Mouse (Mus musculus) kidney, postnatal 0 days (tissue): Measurements from ENCODE around the gene Scg3. TPM values are rescaled to one million over a fixed set of nuclear protein-coding genes. Genes with fewer than 3 reads are reported as not detected.
A peak's percentile ranks its signal among the peaks of the same experiment; 100 is the strongest.
"Not testable (repeated sequence)": the region's sequence is repeated elsewhere in the genome, so short reads cannot be mapped to it uniquely, and the experiment has no call there.

Experiments used
- ATAC-seq: fragments of 200-750 bp; cut with Nextera tagmentation; replicated peaks from 2 replicates; pipeline ENCODE4 v1.8.0; 2017; ENCODE audit warnings: low read depth, moderate number of reproducible peaks, moderate TSS enrichment, moderate library complexity; ENCODE audit not compliant: low FRiP score
- DNase-seq: peaks from one replicate; pipeline ENCODE4 v3.0.0-alpha.2; 2016; ENCODE audit warnings: low spot score
- H3K27ac ChIP-seq: fragments of 300-500 bp; sonication (generic); 2 replicates; pipeline ENCODE4 v1.5.1; 2014; ENCODE audit warnings: mild to moderate bottlenecking
- H3K27me3 ChIP-seq: fragments of 300-500 bp; sonication (generic); 2 replicates; pipeline ENCODE4 v1.6.1; 2014; ENCODE audit warnings: low read length, mixed read lengths; ENCODE audit not compliant: insufficient read depth
- H3K36me3 ChIP-seq: fragments of 300-500 bp; sonication (generic); 2 replicates; pipeline ENCODE4 v1.6.1; 2014; ENCODE audit warnings: low read length, mixed read lengths; ENCODE audit not compliant: insufficient read depth
- H3K4me1 ChIP-seq: fragments of 300-500 bp; sonication (generic); replicated peaks from 2 replicates; pipeline ENCODE4 v1.6.1; 2014; ENCODE audit warnings: antibody characterized with exemption, low read length, mixed read lengths; ENCODE audit not compliant: insufficient read depth
- H3K4me2 ChIP-seq: fragments of 300-500 bp; sonication (generic); 2 replicates; pipeline ENCODE4 v1.6.1; 2014; ENCODE audit warnings: mild to moderate bottlenecking, low read length, moderate library complexity, mixed read lengths
- H3K4me3 ChIP-seq: fragments of 300-500 bp; sonication (generic); replicated peaks from 2 replicates; pipeline ENCODE4 v1.5.1; 2014; ENCODE audit warnings: low read depth, low read length
- H3K9ac ChIP-seq: fragments of 300-500 bp; sonication (generic); 2 replicates; pipeline ENCODE4 v1.6.1; 2014; ENCODE audit warnings: low read depth, low read length
- H3K9me3 ChIP-seq: fragments of 300-500 bp; sonication (generic); replicated peaks from 2 replicates; pipeline ENCODE4 v1.6.1; 2016; ENCODE audit warnings: low read length, inconsistent platforms, mixed read lengths
- CTCF ChIP-seq: IDR thresholded peaks from 2 replicates; pipeline ENCODE4 v1.5.1; 2016; ENCODE audit warnings: antibody characterized with exemption, low read depth, mild to moderate bottlenecking, moderate library complexity
- WGBS: fragments of 180-500 bp; shearing (Covaris S2); extraction: QIAGEN DNeasy Blood & Tissue Kit; methylation state at CpG from one replicate; pipeline ENCODE4 v1.1.7; 2014; 5-methylcytosine and 5-hydroxymethylcytosine counted together
- polyA plus RNA-seq: library from polyadenylated mRNA; unstranded; fragments of >200 nt; fragmentation: Nextera tagmentation; extraction: Ambion mirVana; gene quantifications from 2 replicates; pipeline ENCODE4 v1.2.1, GENCODE M21; 2015

Scg3 gene
- polyA plus RNA-seq, 1 experiment from 2014 or later = 0.18 TPM

- Histone ChIP-seq H3K9ac (no peak overlapping the region), H3K9me3 (no peaks in the 10 kb centered on the region), H3K27ac (no peak overlapping the region), H3K27me3 (no peaks in the 10 kb centered on the region), H3K36me3 (no peaks in the 10 kb centered on the region), H3K4me1 (no peaks in the 10 kb centered on the region), H3K4me2 (no peak overlapping the region), H3K4me3 (no peak overlapping the region)
- no peak for DNase-seq
- ATAC-seq = no peak
- WGBS = 79% methylated on average over 4 of the region's 4 CpGs
- TF ChIP-seq CTCF = no peak
Measured at GRCm38 (mm10) chr9:75679629-75680028, 4.2 kb downstream of the Scg3 start.

DNA sequence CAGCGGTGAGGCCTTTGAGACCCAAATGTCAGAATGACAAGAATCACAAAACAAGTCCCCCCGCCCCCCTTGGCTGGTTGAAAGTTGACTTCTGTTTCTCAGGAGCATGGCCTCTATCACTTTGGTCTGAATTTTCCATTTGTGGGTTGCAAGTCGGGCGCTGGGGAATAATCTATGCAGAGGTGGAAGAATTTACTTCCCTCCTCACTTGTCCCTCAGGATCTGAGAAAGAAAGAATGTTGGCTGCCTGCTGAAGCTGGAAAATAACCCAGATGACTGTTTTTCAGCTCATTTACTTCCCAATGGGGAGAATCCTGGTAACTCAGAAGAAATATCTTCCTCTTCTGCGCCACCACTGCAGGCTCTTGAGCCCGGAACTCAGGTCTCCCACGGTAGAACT lies 5.5 kb downstream of the Scg3 start:
- no peak for TF ChIP-seq CTCF
- no peak overlapping the region for H3K4me3 ChIP-seq
- no peaks in the 10 kb centered on the region for H3K36me3 ChIP-seq
- ATAC-seq (no peak), DNase-seq (no peak)
- no peak overlapping the region for H3K9ac ChIP-seq
- H3K27me3 ChIP-seq = no peaks in the 10 kb centered on the region
- no peak overlapping the region for H3K27ac ChIP-seq
- no peak overlapping the region for H3K4me2 ChIP-seq
- WGBS = 84% methylated on average over 7 of the region's 7 CpGs
- no peaks in the 10 kb centered on the region for H3K9me3 ChIP-seq
- no peaks in the 10 kb centered on the region for H3K4me1 ChIP-seq

DNA sequence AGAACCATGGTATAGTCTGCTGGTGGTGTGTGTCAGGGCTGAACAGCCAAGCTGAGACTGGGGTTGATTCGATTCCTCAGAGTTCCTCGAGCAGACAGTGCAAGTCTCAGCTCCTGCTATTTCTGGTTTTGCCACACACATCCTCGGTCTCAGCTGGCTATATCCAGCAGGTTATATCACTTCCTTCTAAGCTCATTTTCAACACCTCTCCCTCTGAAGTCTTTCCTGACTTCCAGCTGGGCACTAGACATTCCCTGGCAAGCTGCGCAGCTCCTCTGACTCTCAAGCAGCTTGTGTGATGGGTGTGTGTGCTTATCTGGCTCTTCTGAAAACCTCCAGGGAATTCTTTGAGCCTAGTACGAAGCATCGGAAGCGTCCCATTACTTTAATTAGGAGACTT lies 7.6 kb downstream of the Scg3 start:
- DNase-seq (no peak), ATAC-seq (no peak)
- Histone ChIP-seq H3K4me2 (no peak overlapping the region), H3K36me3 (no peaks in the 10 kb centered on the region), H3K9me3 (no peaks in the 10 kb centered on the region), H3K4me3 (no peak overlapping the region), H3K27me3 (no peaks in the 10 kb centered on the region), H3K9ac (no peak overlapping the region), H3K4me1 (no peaks in the 10 kb centered on the region), H3K27ac (no peak overlapping the region)
- TF ChIP-seq CTCF = no peak
- 77% methylated on average over 7 of the region's 7 CpGs for WGBS

GRCm38 (mm10) chr9:75672769-75673168 lies 11.1 kb downstream of the Scg3 start:
- 85% methylated on average over 6 of the region's 6 CpGs for WGBS
- Histone ChIP-seq H3K4me1 (no peaks in the 10 kb centered on the region), H3K27me3 (no peaks in the 10 kb centered on the region), H3K4me3 (no peak overlapping the region), H3K27ac (no peak overlapping the region), H3K36me3 (no peaks in the 10 kb centered on the region), H3K9ac (no peak overlapping the region), H3K4me2 (no peak overlapping the region), H3K9me3 (no peaks in the 10 kb centered on the region)
- ATAC-seq (no peak), DNase-seq (no peak)
- TF ChIP-seq CTCF = no peak

- Histone ChIP-seq H3K27me3 (no peaks in the 10 kb centered on the region), H3K9ac (no peak overlapping the region), H3K4me1 (no peaks in the 10 kb centered on the region), H3K4me3 (no peak overlapping the region), H3K36me3 (no peaks in the 10 kb centered on the region), H3K27ac (no peak overlapping the region), H3K4me2 (no peak overlapping the region), H3K9me3 (no peaks in the 10 kb centered on the region)
- TF ChIP-seq CTCF = no peak
- ATAC-seq (no peak), DNase-seq (no peak)
- 68% methylated on average over 5 of the region's 5 CpGs for WGBS
Measured at GRCm38 (mm10) chr9:75666612-75667011, 17.2 kb downstream of the Scg3 start.

DNA sequence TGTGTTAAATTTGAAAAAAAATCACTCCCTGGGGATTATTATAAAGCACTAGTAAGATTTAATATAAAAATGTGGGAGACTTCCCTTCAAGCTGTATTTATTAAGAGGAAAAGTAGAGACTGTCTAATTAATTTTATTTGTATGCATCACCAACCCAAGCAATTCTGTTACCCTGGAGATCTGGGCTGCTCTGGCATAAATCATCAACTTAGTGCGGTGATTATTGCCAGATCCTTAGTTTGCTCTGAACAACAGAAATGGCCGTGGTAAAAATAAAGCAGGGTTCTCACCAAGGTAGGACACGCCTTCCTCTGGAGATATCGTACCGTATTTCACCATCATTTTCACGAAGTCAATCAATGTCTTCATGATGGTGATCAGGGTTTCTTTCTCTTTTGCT lies 18.5 kb downstream of the Scg3 start:
- no peaks in the 10 kb centered on the region for H3K9me3 ChIP-seq
- H3K9ac ChIP-seq = no peak overlapping the region
- 71% methylated on average over 6 of the region's 6 CpGs for WGBS
- no peaks in the 10 kb centered on the region for H3K27me3 ChIP-seq
- no peak for TF ChIP-seq CTCF
- DNase-seq = peak; percentile 18
- no peaks in the 10 kb centered on the region for H3K36me3 ChIP-seq
- no peak overlapping the region for H3K4me3 ChIP-seq
- H3K27ac ChIP-seq = no peak overlapping the region
- no peaks in the 10 kb centered on the region for H3K4me1 ChIP-seq
- no peak for ATAC-seq
- H3K4me2 ChIP-seq = no peak overlapping the region

GRCm38 (mm10) chr9:75660917-75661316 lies 22.9 kb downstream of the Scg3 start:
- WGBS = 90% methylated on average over 8 of the region's 8 CpGs
- TF ChIP-seq CTCF = no peak
- DNase-seq = no peak

GRCm38 (mm10) chr9:75656456-75656855 lies 27.4 kb downstream of the Scg3 start:
- H3K4me3 ChIP-seq, H3K36me3 ChIP-seq, ATAC-seq, DNase-seq, H3K27ac ChIP-seq, H3K9ac ChIP-seq, H3K9me3 ChIP-seq, H3K4me2 ChIP-seq, H3K4me1 ChIP-seq, H3K27me3 ChIP-seq: not testable (repeated sequence)
- WGBS = 68% methylated on average over 3 of the region's 3 CpGs

More at GRCm38 (mm10) chr9:75660917-75661316, 22.9 kb downstream of the Scg3 start:
- H3K9me3 ChIP-seq = no peaks in the 10 kb centered on the region; the same call in 1 of the 2 replicates
- H3K36me3 ChIP-seq = no peaks in the 10 kb centered on the region
- H3K4me1 ChIP-seq = no peaks in the 10 kb centered on the region
- H3K4me3 ChIP-seq = no peak overlapping the region
- H3K27me3 ChIP-seq = no peaks in the 10 kb centered on the region
- no peak overlapping the region for H3K9ac ChIP-seq
- H3K4me2 ChIP-seq = no peak overlapping the region
- ATAC-seq = no peak
- no peak overlapping the region for H3K27ac ChIP-seq
